Mouse (Mus musculus) neutrophil, adult 5-6 weeks (primary cell): ENCODE data around the gene Cabin1. TPM values are rescaled to one million over a fixed set of nuclear protein-coding genes. Genes with fewer than 3 reads are reported as not detected.

Experiments
- ATAC-seq: fragments of 151-379, 151-347 bp; 2 replicates; pipeline ENCODE4 v1.8.0; 2017; ENCODE audit warnings: mild to moderate bottlenecking, moderate TSS enrichment; ENCODE audit not compliant: insufficient number of reproducible peaks, poor library complexity, low FRiP score, severe bottlenecking; ENCODE audit errors: extremely low read depth
- total RNA-seq: library from RNA; stranded (forward); fragments of 200-1000 nt; gene quantifications from 2 replicates; pipeline ENCODE4 v1.2.3, GENCODE M21; 2017

The Cabin1 gene
- 43.8 and 44.3 TPM in 2 replicates for total RNA-seq

DNA sequence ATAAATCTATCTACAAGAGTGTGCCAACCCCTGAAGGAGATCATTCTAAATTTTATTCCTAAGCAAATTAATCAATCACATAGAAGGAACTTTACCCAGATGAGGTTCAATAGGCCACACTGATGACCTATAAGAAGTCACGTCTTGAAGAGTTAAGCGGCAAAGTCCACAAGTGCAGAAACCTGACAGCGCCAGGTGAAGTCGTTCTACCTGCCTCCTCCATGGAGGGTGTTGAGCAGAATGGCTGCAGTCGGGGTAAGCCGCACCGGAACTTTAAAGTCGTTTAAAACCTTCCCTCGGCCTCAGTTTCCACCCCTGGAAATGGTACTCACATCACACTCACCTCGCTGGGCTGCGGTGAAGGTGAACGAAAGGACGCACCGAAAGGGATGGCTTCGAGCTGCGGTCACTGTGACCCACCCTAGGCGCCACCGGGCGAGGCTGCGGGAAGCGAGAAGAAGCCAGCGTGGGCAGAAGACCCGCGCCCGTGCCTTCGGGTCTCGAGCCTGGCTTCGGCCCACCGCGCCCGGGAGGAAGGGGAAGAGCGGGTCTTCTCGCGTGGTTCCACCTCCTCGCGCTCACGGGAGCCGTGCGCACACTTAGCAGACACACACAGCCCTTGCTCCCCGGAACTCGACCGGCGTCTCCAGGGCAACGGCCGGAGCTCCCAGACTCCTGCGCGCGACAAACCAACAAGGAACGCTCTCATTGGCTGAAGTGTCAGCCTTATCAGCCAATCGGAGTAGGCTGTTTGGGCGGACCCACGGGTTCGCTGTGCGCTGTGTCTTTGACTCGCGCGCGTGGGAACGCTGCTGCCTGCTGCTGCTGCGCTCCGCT lies at the start of gene Cabin1:
Gene Cabin1, minus strand, starts transcription at position 660 of the 837 bp plus-strand sequence.
- ATAC-seq = peak; percentile 99

GRCm38 (mm10) chr10:75804217-75804616 lies 40.1 kb upstream of the Cabin1 start:
- no peak for ATAC-seq

DNA sequence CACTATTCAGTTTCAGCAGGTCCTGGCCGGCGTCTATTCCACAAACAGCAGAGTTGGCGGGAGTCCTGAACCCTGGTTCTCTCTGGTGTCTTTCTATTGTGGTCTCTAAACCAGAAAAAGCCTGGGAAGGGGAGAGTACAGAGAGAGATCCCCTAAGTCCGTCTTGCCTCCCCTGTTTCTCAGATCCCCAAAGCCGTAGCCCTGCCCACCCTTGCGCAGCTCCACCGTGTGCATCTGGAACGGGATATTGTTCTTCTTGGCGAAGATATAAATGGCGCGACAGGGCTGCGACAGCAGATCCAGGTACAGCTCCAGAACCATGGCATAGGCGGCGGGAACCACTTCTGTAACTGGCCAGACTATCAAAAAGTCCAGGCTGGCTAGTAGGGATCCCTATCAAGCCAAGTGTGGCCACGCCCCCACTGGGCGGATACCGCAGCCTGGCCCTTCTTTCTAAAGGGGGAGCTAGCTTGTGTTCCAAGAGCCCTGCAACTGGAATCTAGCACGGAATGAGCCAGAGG lies 34.1 kb upstream of the Cabin1 start, which contains the start of gene Gstt1:
Gene Gstt1, minus strand, starts transcription at position 409 of the 521 bp plus-strand sequence.
- ATAC-seq = no peak

GRCm38 (mm10) chr10:75797619-75798175 lies 33.6 kb upstream of the Cabin1 start:
- ATAC-seq = peak; percentile 49; the same call in 1 of the 2 replicates

DNA sequence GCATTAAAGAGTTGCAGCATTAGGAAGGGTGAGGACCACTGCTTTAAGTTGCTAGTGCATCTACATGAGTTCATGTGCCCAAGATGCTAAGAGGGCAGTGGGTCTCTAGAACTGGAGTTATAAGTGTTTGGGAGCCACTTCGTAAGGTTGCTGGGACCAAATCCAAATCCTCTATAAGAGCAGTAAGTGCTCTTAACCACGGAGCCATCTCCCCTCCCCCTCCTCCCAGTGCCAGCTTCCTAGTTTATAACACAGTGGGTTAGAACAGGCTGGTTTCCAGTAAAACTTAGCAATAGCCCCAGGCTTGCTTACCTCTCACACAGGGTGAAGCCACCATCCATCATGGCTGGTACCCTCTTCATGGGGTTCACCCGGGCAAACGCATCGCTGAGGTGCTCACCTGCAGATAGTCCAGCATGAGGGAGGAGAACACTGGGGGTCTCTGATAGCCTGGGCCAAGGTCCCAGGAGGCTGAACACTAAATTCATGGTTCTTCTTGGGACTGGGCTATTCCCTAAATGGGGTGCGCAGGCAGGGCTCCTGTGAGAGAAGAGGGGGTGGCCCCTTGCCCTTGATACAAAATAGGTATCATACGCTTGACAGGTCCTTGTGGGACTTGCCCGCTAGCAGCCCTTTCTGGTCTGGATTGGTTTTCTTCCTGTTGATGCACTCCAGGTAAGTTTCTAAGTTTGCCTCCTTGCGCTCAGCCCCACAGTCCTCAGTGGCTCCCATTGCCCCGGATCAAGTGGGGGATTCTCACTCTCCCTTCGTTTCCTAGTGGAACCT lies 32.8 kb upstream of the Cabin1 start:
- no peak for ATAC-seq

DNA sequence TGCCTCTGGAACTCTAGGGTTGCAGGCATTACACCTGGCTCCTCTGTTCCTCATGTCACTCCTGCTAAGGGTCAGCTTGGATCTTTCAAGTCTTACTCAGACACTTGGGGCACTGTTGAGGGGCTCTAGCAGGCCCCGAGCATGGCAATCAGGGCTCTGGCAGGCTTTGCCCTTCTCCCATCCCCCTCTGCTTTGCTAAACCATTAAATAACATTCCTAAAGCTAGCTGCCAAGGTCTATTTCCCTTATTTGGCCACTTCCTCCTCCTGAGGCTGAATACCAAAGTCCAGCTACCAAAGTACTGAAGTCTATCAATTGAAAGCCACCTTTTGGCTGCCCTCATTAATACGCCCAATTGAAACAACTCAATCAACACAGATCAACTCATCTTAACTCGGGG lies 30.7 kb upstream of the Cabin1 start:
- ATAC-seq = no peak

GRCm38 (mm10) chr10:75790773-75791172 lies 26.6 kb upstream of the Cabin1 start:
- no peak for ATAC-seq

DNA sequence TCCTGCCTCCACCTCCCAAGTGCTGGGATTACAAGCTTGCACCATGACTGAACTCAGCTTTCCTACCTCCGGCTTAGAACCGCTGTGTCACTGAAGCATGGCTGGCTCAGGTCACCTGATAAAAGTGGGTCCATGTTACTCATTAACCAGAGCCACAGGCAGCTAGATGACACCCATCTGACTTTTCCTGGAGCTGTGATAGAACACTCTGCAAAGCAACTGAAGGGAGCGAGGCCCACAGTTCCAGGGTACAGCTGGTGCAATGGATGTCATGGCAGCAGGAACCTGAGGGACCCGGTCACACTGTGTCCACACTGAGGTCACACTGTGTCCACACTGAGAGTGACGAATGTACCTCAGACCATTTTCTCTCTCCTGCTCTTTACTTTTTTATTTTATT lies 25.7 kb upstream of the Cabin1 start:
- ATAC-seq = no peak

GRCm38 (mm10) chr10:75789081-75789735 lies 25.1 kb upstream of the Cabin1 start:
- no peak for ATAC-seq

GRCm38 (mm10) chr10:75788277-75788676 lies 24.1 kb upstream of the Cabin1 start:
- no peak for ATAC-seq

DNA sequence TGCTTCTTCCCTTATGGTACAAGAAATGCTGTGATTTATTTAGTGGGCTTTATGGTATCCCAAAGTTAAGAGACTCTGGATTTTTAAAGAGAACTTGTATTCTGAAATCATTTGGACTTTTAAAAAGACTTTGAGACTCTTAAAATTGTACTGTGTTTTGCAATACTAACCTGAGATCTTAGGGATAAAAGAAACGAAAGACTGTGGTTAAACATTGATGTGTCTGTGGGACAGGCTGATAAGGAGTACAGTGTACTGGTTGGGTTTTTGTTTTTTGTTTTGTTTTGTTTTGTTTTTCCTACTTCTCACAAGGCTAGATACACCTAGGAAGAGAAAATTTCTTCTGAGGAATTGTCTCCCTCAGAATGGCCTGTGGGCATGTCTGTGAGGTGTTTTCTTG lies 21.3 kb upstream of the Cabin1 start:
- ATAC-seq = no peak

DNA sequence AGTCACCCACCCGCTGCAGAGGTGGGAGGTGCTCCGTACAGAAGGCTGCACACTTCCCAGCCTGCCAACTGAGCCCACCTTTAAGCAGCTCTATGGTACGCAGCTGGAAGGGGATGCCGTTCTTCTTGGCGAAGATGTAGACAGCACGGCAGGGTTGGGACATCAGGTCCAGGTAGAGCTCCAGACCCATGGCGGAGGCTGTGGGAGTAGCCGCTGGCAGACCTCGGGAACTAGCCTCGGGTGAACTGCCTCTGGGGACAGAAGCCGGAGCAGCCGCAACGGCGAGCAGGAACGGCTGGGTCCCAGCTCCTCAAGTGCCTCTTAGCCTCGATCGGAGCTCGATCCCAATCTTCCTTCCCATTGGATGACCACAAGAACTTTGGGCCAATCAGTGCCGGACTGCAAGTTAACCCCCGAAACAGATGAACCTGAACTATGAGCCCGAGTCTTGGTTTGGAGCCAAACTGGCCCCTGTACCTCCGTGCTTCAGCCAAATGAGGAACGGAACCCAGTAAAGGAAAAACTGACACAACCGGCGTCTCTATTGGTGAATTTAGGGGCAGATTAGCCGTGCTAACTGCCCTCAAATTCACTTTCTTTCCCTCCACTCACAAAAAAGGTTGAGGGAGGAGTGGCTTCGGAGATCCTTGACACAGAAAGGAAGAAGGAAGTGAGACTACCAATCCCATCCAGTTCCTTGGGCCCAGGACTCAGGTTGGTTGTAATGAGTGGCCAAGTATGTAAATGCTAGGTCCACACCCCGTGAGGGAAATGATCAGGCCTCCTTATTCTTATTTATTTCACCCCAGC lies 16.8 kb upstream of the Cabin1 start, which contains the start of the genes Gm20441 and Gstt3:
Gene Gm20441, minus strand, starts transcription at position 186 of the 810 bp plus-strand sequence.
Gene Gstt3, minus strand, starts transcription at position 646 of the 810 bp plus-strand sequence.
- no peak for ATAC-seq

GRCm38 (mm10) chr10:75779206-75780174 lies 15.3 kb upstream of the Cabin1 start:
- no peak for ATAC-seq

DNA sequence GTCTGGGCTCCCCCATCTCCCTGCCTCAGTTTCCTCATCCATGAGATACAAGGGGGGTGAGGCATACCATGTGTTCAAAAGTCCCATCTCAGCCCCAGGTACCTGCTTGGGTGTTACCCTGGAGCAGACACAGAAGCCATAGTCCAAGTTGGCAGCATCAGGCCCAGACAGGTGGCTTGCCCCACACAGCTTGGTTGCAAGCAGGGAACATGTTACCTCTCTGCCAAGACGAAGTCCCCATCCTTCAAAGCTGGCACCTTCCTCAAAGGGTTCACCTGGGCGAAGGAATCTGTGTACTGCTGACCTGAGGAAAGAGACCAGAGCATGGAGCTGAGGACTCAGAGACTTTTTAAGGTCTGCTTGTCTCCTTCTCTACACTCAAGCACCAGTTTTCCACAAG lies 13.7 kb upstream of the Cabin1 start:
- no peak for ATAC-seq

- no peak for ATAC-seq
These were observed 12.4 kb upstream of the Cabin1 start for GRCm38 (mm10) chr10:75776562-75776961.

- ATAC-seq = no peak
These were observed 10.4 kb upstream of the Cabin1 start for GRCm38 (mm10) chr10:75774587-75774986.

- ATAC-seq = no peak
These were observed 10.0 kb upstream of the Cabin1 start for GRCm38 (mm10) chr10:75774102-75774501.
